Mouse (Mus musculus) thymus, adult 2 months (tissue): Measurements from ENCODE around the gene Lbhd2. TPM values are rescaled to one million over a fixed set of nuclear protein-coding genes. Genes with fewer than 3 reads are reported as not detected.

Experiments used
- DNase-seq: peaks from one replicate; pipeline ENCODE4 v3.0.0; 2021
- H3K27ac ChIP-seq: fragments of 200-500 bp; 2 replicates; pipeline ENCODE4 v1.5.1; 2012; ENCODE audit warnings: low read length, control low read depth; ENCODE audit not compliant: control insufficient read depth, insufficient read depth
- H3K27me3 ChIP-seq: fragments of 200-500 bp; 2 replicates; pipeline ENCODE4 v1.6.1; 2012; ENCODE audit warnings: mild to moderate bottlenecking, low read length, moderate library complexity, mixed read lengths; ENCODE audit not compliant: control insufficient read depth, insufficient read depth
- H3K36me3 ChIP-seq: fragments of 200-500 bp; 2 replicates; pipeline ENCODE4 v1.6.1; 2012; ENCODE audit warnings: mild to moderate bottlenecking, low read length, moderate library complexity; ENCODE audit not compliant: control insufficient read depth, insufficient read depth
- H3K4me1 ChIP-seq: fragments of 200-500 bp; replicated peaks from 2 replicates; pipeline ENCODE4 v1.6.1; 2012; ENCODE audit warnings: low read length; ENCODE audit not compliant: control insufficient read depth, insufficient read depth
- H3K4me3 ChIP-seq: fragments of 200-500 bp; 2 replicates; pipeline ENCODE4 v1.5.1; 2012; ENCODE audit warnings: mild to moderate bottlenecking, low read length, control low read depth, moderate library complexity; ENCODE audit not compliant: control insufficient read depth, insufficient read depth
- CTCF ChIP-seq: fragments of 200-500 bp; IDR thresholded peaks from 2 replicates; pipeline ENCODE4 v1.5.1; 2012; ENCODE audit warnings: mild to moderate bottlenecking, control low read depth, low read length, moderate library complexity, borderline replicate concordance; ENCODE audit not compliant: control insufficient read depth, poor library complexity, insufficient read depth; ENCODE audit errors: extremely low read depth
- POLR2A ChIP-seq: fragments of 200-500 bp; IDR thresholded peaks from 2 replicates; pipeline ENCODE4 v1.6.1; 2012; ENCODE audit warnings: mild to moderate bottlenecking, low read length, control low read depth, moderate library complexity; ENCODE audit not compliant: control insufficient read depth, poor library complexity, insufficient read depth; ENCODE audit errors: extremely low read depth
- WGBS: fragments of 180-500 bp; shearing (Covaris S2); methylation state at CpG from one replicate; pipeline ENCODE4 v1.1.7; 2018; 5-methylcytosine and 5-hydroxymethylcytosine counted together
- polyA plus RNA-seq: library from polyadenylated mRNA; depleted of rRNA; stranded (reverse); fragments of >200 nt; gene quantifications from 2 replicates; pipeline ENCODE4 v1.2.3, GENCODE M21; 2012

Lbhd2 gene
- polyA plus RNA-seq, 1 experiment = 1.9 TPM

DNA sequence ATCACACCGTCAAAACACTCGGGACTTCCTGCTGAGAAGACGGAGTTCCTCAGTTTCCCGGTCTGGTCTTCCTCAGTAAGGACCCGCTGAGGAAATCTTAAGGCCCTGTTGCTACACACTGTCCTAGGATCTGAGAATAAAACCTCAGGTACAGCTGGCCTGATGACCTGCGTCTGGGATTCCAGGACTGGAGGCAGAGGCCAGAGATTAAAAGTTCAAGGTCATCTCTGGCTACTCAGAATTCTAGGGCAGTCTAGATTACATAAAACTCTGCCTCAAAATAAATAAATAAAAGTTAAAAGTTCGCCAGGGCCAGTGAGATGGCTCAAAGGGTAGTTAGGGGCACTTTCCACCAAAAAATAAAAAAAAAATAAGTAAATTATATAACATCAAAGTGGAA lies 34.7 kb upstream of the Lbhd2 start:
- Histone ChIP-seq H3K4me3 (no peak overlapping the region), H3K4me1 (no peaks in the 10 kb centered on the region), H3K36me3 (no peaks in the 10 kb centered on the region), H3K27me3 (peaks cover 3% of the 10 kb centered on the region; the same call in 1 of the 2 replicates), H3K27ac (no peak overlapping the region)
- no peak for TF ChIP-seq POLR2A
- no peak for TF ChIP-seq CTCF
- no peak for DNase-seq
- 90% methylated on average over 7 of the region's 7 CpGs for WGBS

DNA sequence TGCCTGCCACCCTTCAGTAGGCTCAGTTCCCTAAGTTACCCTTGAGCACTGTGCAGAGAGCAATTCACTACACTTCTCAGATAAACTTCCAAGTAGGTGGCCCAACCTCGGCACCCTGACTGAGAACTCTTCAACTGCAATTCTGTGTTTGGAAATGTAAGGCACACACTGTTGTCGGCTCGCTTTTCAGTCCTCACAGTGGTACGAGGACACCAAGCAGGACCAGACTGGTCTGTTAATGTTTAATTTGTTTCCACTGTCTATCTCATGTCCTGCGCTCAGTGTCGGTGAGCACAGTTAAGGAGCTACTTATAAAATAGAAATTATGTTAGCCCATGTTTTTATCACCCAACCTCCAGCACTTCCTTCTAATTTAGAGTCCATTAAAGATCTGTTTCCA lies 33.2 kb upstream of the Lbhd2 start:
- DNase-seq = no peak
- TF ChIP-seq CTCF (no peak), POLR2A (no peak)
- Histone ChIP-seq H3K36me3 (no peaks in the 10 kb centered on the region), H3K27ac (no peak overlapping the region), H3K27me3 (peaks cover 4% of the 10 kb centered on the region; the same call in 1 of the 2 replicates), H3K4me3 (no peak overlapping the region), H3K4me1 (0 out of 2 replicates have a peak, but pooled peaks cover 4% of the 10 kb centered on the region)
- 94% methylated on average over 6 of the region's 6 CpGs for whole genome bisulfite sequencing

GRCm38 (mm10) chr12:111374727-111375126 lies 31.9 kb upstream of the Lbhd2 start:
- 0 out of 2 replicates have a peak, but pooled peaks cover 4% of the 10 kb centered on the region for H3K4me1 ChIP-seq
- peaks cover 8% of the 10 kb centered on the region; the same call in 1 of the 2 replicates for H3K27me3 ChIP-seq
- no peak for TF ChIP-seq POLR2A
- H3K36me3 ChIP-seq = no peaks in the 10 kb centered on the region
- H3K27ac ChIP-seq = no peak overlapping the region
- no peak overlapping the region for H3K4me3 ChIP-seq
- 88% methylated on average over 10 of the region's 10 CpGs for WGBS
- DNase-seq = no peak

GRCm38 (mm10) chr12:111375559-111375958 lies 31.1 kb upstream of the Lbhd2 start:
- H3K36me3 ChIP-seq = no peaks in the 10 kb centered on the region
- WGBS = 79% methylated on average over 12 of the region's 12 CpGs
- H3K4me3 ChIP-seq = no peak overlapping the region
- TF ChIP-seq POLR2A (no peak), CTCF (no peak)
- peaks cover 8% of the 10 kb centered on the region; the same call in 1 of the 2 replicates for H3K27me3 ChIP-seq
- H3K27ac ChIP-seq = no peak overlapping the region
- DNase-seq = no peak
- 0 out of 2 replicates have a peak, but pooled peaks cover 4% of the 10 kb centered on the region for H3K4me1 ChIP-seq

DNA sequence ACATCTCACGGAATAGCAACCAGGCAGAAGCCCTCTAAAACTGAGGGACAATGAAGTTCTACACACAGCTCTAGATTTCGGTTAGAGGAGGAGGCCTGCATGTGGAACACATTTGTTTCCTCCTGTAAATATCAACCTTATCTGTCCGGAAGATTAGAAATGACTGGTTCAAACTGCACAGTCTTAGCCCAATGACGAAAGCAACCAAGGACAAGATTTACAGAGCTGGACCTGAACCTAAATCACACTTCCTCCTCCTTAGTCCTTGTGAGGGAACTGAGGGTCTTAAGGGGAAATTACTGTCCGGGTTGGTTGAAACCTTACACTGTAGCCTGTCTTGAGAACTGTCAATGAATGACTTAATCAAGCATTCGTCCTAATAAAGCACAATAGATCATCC lies 30.6 kb upstream of the Lbhd2 start:
- DNase-seq = no peak
- Histone ChIP-seq H3K36me3 (no peaks in the 10 kb centered on the region), H3K4me1 (0 out of 2 replicates have a peak, but pooled peaks cover 4% of the 10 kb centered on the region), H3K4me3 (no peak overlapping the region), H3K27me3 (peaks cover 8% of the 10 kb centered on the region; the same call in 1 of the 2 replicates), H3K27ac (no peak overlapping the region)
- TF ChIP-seq CTCF = no peak
- TF ChIP-seq POLR2A = no peak
- 18% methylated on average over 6 of the region's 6 CpGs for WGBS

DNA sequence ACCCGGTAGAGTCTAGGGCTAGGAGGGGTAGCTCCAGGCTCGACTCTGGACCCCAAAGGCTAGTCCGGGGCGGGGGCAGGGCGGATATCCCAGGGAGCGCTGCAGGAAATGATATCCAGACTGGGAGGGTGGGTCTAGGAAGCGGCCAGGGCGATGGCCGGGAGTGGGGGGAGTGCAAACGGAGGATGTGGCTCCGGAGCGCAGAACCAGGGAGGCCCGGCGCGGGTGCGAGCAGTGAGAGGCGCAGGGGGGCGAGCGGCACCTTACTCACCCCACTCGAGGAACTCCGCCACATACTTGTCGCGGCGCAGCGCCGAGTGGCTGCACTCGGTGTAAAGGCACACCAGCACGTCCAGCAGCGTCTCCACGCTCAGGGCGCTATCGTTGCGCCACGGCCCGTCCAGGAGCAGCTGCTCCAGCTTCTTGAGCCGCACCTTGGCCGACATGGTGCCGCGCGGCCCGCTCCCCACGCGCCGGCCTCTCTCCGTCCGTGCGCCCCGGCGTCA lies 29.7 kb upstream of the Lbhd2 start:
- H3K27me3 ChIP-seq = peaks cover 8% of the 10 kb centered on the region; the same call in 1 of the 2 replicates

GRCm38 (mm10) chr12:111377376-111377973 lies 29.1 kb upstream of the Lbhd2 start, which contains the start of gene Cdc42bpb:
Gene Cdc42bpb (minus strand): TSS chr12:111377718.
- DNase-seq = peak; percentile 13
- 0 out of 2 replicates have a peak, but pooled peaks cover 4% of the 10 kb centered on the region for H3K4me1 ChIP-seq
- H3K4me3 ChIP-seq = peak within 1 kb of the TSS; percentile 45
- H3K27ac ChIP-seq = no peak within 1 kb of the TSS
- TF ChIP-seq CTCF = no peak
- no peak for TF ChIP-seq POLR2A
- H3K36me3 ChIP-seq = no peaks in the 10 kb centered on the region
- WGBS = 2% methylated on average over 94 of the region's 94 CpGs
- peaks cover 8% of the 10 kb centered on the region; the same call in 1 of the 2 replicates for H3K27me3 ChIP-seq

More for the DNA sequence above, 29.7 kb upstream of the Lbhd2 start:
- no peaks in the 10 kb centered on the region for H3K36me3 ChIP-seq
- no peak overlapping the region for H3K27ac ChIP-seq
- DNase-seq = no peak
- peak overlapping the region; percentile 45 for H3K4me3 ChIP-seq
- 2% methylated on average over 46 of the region's 49 CpGs for WGBS
- TF ChIP-seq POLR2A (no peak), CTCF (no peak)
- H3K4me1 ChIP-seq = 0 out of 2 replicates have a peak, but pooled peaks cover 4% of the 10 kb centered on the region
